Mouse (Mus musculus) MEL (cell line): Measurements from ENCODE around the gene Aasdhppt. TPM values are rescaled to one million over a fixed set of nuclear protein-coding genes. Genes with fewer than 3 reads are reported as not detected.

Source experiments
- DNase-seq: peaks from one replicate; pipeline ENCODE4 v3.0.0; 2011; ENCODE audit warnings: low read depth, low spot score
- H3K27ac ChIP-seq: 2 replicates; pipeline ENCODE4 v1.5.1; 2012; ENCODE audit warnings: low read depth, mild to moderate bottlenecking, control low read depth, low read length, moderate library complexity; ENCODE audit not compliant: control insufficient read depth
- H3K27me3 ChIP-seq, 2 experiments: fragments of 150-350 bp in 1 of 2; sonication (generic) in 1 of 2; 2 replicates each; pipeline ENCODE4 v1.6.1; 2012; ENCODE audit warnings: low read length in 2 of 2, mild to moderate bottlenecking in 2 of 2, improper control_type of control experiment in 1 of 2, moderate library complexity in 1 of 2; ENCODE audit not compliant: insufficient read depth in 2 of 2, control insufficient read depth in 1 of 2
- H3K36me3 ChIP-seq, 2 experiments: 2 replicates each; pipeline ENCODE4 v1.6.1; 2012 to 2014; ENCODE audit warnings: low read length in 2 of 2, improper control_type of control experiment in 1 of 2, inconsistent platforms in 1 of 2, mild to moderate bottlenecking in 1 of 2; ENCODE audit not compliant: insufficient read depth in 2 of 2, control insufficient read depth in 1 of 2
- H3K4me1 ChIP-seq, 2 experiments: fragments of 150-350 bp in 1 of 2; sonication (generic) in 1 of 2; 2 replicates each; pipeline ENCODE4 v1.6.1; 2012; ENCODE audit warnings: low read length in 2 of 2, improper control_type of control experiment in 1 of 2, mild to moderate bottlenecking in 1 of 2; ENCODE audit not compliant: insufficient read depth in 2 of 2, control insufficient read depth in 1 of 2
- H3K4me3 ChIP-seq, 2 experiments: fragments of 150-350 bp in 1 of 2; sonication (generic) in 1 of 2; 2 replicates each; pipeline ENCODE4 v1.5.1; 2012; ENCODE audit warnings: low read depth in 2 of 2, low read length in 2 of 2, mild to moderate bottlenecking in 2 of 2, moderate library complexity in 2 of 2, control low read depth in 1 of 2, improper control_type of control experiment in 1 of 2; ENCODE audit not compliant: control insufficient read depth in 1 of 2, insufficient read depth in 1 of 2
- H3K79me2 ChIP-seq: 2 replicates; pipeline ENCODE4 v1.6.1; 2012; ENCODE audit warnings: mild to moderate bottlenecking, low read length, moderate library complexity; ENCODE audit not compliant: control insufficient read depth, poor library complexity, insufficient read depth
- H3K9ac ChIP-seq: 2 replicates; pipeline ENCODE4 v1.6.1; 2012; ENCODE audit warnings: low read depth, mild to moderate bottlenecking, control low read depth, low read length, moderate library complexity; ENCODE audit not compliant: control insufficient read depth, poor library complexity, severe bottlenecking
- H3K9me3 ChIP-seq: fragments of 150-350 bp; sonication (generic); replicated peaks from 2 replicates; pipeline ENCODE4 v1.6.1; 2012; ENCODE audit warnings: mild to moderate bottlenecking, low read length, improper control_type of control experiment, moderate library complexity; ENCODE audit not compliant: insufficient read depth
- BHLHE40 ChIP-seq: IDR thresholded peaks from 2 replicates; pipeline ENCODE4 v1.6.1; 2012; ENCODE audit warnings: low read depth, mild to moderate bottlenecking, inconsistent platforms, low read length, improper control_type of control experiment, borderline replicate concordance
- CHD1 ChIP-seq: IDR thresholded peaks from 2 replicates; pipeline ENCODE4 v1.6.1; 2012; ENCODE audit warnings: low read depth, mild to moderate bottlenecking, inconsistent platforms, low read length, improper control_type of control experiment
- CHD2 ChIP-seq: IDR thresholded peaks from 2 replicates; pipeline ENCODE4 v1.6.1; 2011; ENCODE audit warnings: low read length, improper control_type of control experiment
- CTCF ChIP-seq, 3 experiments: IDR thresholded peaks in 2 of 3; conservative IDR thresholded peaks in 1 of 3; 2 replicates each; pipeline ENCODE4 v1.5.1; 2011 to 2012; ENCODE audit warnings: low read length in 3 of 3, low read depth in 2 of 3, mild to moderate bottlenecking in 2 of 3, improper control_type of control experiment in 1 of 3, inconsistent platforms in 1 of 3, mixed read lengths in 1 of 3, moderate library complexity in 1 of 3; ENCODE audit not compliant: control insufficient read depth in 1 of 3, insufficient read depth in 1 of 3, poor library complexity in 1 of 3, severe bottlenecking in 1 of 3
- EP300 ChIP-seq, 2 experiments: IDR thresholded peaks; 2 replicates each; pipeline ENCODE4 v1.6.1; 2011; ENCODE audit warnings: improper control_type of control experiment in 2 of 2, low read length in 2 of 2, low read depth in 1 of 2, mild to moderate bottlenecking in 1 of 2
- ETS1 ChIP-seq: IDR thresholded peaks from 2 replicates; pipeline ENCODE4 v1.6.1; 2012; ENCODE audit warnings: low read depth, mild to moderate bottlenecking, inconsistent platforms, low read length, improper control_type of control experiment, moderate library complexity
- GABPA ChIP-seq: IDR thresholded peaks from 2 replicates; pipeline ENCODE4 v1.6.1; 2012; ENCODE audit warnings: low read depth, mild to moderate bottlenecking, inconsistent platforms, low read length, improper control_type of control experiment, moderate library complexity
- GATA1 ChIP-seq: IDR thresholded peaks from 2 replicates; pipeline ENCODE4 v1.6.1; 2011; ENCODE audit warnings: low read depth, low read length, improper control_type of control experiment
- JUND ChIP-seq: IDR thresholded peaks from 2 replicates; pipeline ENCODE4 v1.6.1; 2011; ENCODE audit warnings: low read depth, mild to moderate bottlenecking, improper control_type of control experiment, low read length
- KAT2A ChIP-seq: conservative IDR thresholded peaks from 2 replicates; pipeline ENCODE4 v1.6.1; 2012; ENCODE audit warnings: low read depth, low read length, improper control_type of control experiment, inconsistent platforms
- MAFK ChIP-seq: IDR thresholded peaks from 2 replicates; pipeline ENCODE4 v1.6.1; 2011; ENCODE audit warnings: low read depth, mild to moderate bottlenecking, low read length, improper control_type of control experiment, borderline replicate concordance
- MAX ChIP-seq: IDR thresholded peaks from 2 replicates; pipeline ENCODE4 v1.6.1; 2011; ENCODE audit warnings: low read length, improper control_type of control experiment
- MAZ ChIP-seq: IDR thresholded peaks from 2 replicates; pipeline ENCODE4 v1.6.1; 2012; ENCODE audit warnings: low read depth, mild to moderate bottlenecking, inconsistent platforms, low read length, improper control_type of control experiment
- MYB ChIP-seq: IDR thresholded peaks from 2 replicates; pipeline ENCODE4 v1.6.1; 2011; ENCODE audit warnings: mild to moderate bottlenecking, low read depth, low read length, improper control_type of control experiment
- MYC ChIP-seq: IDR thresholded peaks from 2 replicates; pipeline ENCODE4 v1.6.1; 2011; ENCODE audit warnings: low read depth, mild to moderate bottlenecking, low read length, improper control_type of control experiment, moderate library complexity
- NELFE ChIP-seq: IDR thresholded peaks from 2 replicates; pipeline ENCODE4 v1.6.1; 2011; ENCODE audit warnings: low read depth, low read length, improper control_type of control experiment
- POLR2AphosphoS2 ChIP-seq: IDR thresholded peaks from 2 replicates; pipeline ENCODE4 v1.6.1; 2011; ENCODE audit warnings: low read length, improper control_type of control experiment
- RAD21 ChIP-seq: IDR thresholded peaks from 2 replicates; pipeline ENCODE4 v1.6.1; 2011; ENCODE audit warnings: mild to moderate bottlenecking, low read depth, low read length, improper control_type of control experiment
- RCOR1 ChIP-seq: IDR thresholded peaks from 2 replicates; pipeline ENCODE4 v1.6.1; 2012; ENCODE audit warnings: low read depth, mild to moderate bottlenecking, inconsistent platforms, low read length, improper control_type of control experiment
- SIN3A ChIP-seq: IDR thresholded peaks from 2 replicates; pipeline ENCODE4 v1.6.1; 2012; ENCODE audit warnings: low read length, improper control_type of control experiment, inconsistent platforms
- TAL1 ChIP-seq: IDR thresholded peaks from 2 replicates; pipeline ENCODE4 v1.6.1; 2012; ENCODE audit warnings: mild to moderate bottlenecking, inconsistent platforms, low read length, moderate library complexity, mixed read lengths
- TCF12 ChIP-seq: IDR thresholded peaks from 2 replicates; pipeline ENCODE4 v1.6.1; 2014; ENCODE audit warnings: low read depth, mild to moderate bottlenecking, inconsistent platforms, low read length, improper control_type of control experiment, moderate library complexity
- USF1 ChIP-seq: IDR thresholded peaks from 2 replicates; pipeline ENCODE4 v1.6.1; 2014; ENCODE audit warnings: low read depth, mild to moderate bottlenecking, inconsistent platforms, low read length, improper control_type of control experiment, moderate library complexity
- ZNF384 ChIP-seq: IDR thresholded peaks from 2 replicates; pipeline ENCODE4 v1.6.1; 2012; ENCODE audit warnings: low read depth, mild to moderate bottlenecking, inconsistent platforms, low read length, improper control_type of control experiment
- polyA plus RNA-seq, 2 experiments: library from polyadenylated mRNA; stranded (reverse) in 1 of 2; unstranded in 1 of 2; fragments of >175 nt in 1 of 2; fragments of >200 nt in 1 of 2; gene quantifications; 2 replicates each; pipeline versions ENCODE4 v1.2.1 to v1.2.4; 2012; ENCODE audit warnings: low replicate concordance in 2 of 2, low read depth in 1 of 2; ENCODE audit not compliant: insufficient read length in 2 of 2, insufficient read depth in 1 of 2, missing spikeins in 1 of 2
- total RNA-seq: library from RNA; depleted of rRNA; stranded (reverse); fragments of 300-350 nt; gene quantifications from 2 replicates; pipeline ENCODE4 v1.2.3, GENCODE M21; 2012

Aasdhppt gene
- total and polyA plus RNA-seq, 3 experiments, result 39.2 to 73.1 TPM; not detected in 1

DNA sequence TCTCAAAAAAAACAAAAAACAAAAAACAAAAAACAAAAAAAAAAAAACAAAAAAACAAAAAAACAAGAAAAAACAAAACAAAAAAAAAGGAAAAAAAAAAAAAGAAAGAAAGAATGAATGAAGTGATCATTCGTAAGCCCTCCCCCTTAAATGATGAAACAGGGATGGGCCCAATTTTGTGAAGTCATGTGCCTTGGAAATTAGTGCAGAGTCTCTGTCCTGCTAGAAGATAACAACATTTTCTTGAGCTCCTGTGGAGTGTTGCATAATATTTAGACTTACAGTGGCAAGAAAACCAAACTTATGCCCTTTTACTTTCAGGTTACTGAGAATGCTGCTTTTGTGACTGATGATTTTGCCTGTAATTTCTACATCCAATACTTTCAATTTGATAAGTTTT is 43.9 kb upstream of the Aasdhppt start:
- H3K4me3 ChIP-seq, result 0 out of 4 replicates have a peak overlapping the region, but pooled peaks of 1 of the 2 experiments have one; percentile 25
- H3K27ac ChIP-seq, result no peak overlapping the region
- no peaks in the 10 kb centered on the region for H3K27me3 ChIP-seq
- peaks cover 3 to 7% of the 10 kb centered on the region in 2 experiments; a peak in 1 of 4 replicates for H3K4me1 ChIP-seq
- DNase-seq, result peak; percentile 53
- no peak overlapping the region for H3K9ac ChIP-seq
- peaks cover 0 to 7% of the 10 kb centered on the region in 2 experiments; a peak in 2 of 4 replicates for H3K36me3 ChIP-seq
- no peaks in the 10 kb centered on the region for H3K79me2 ChIP-seq
- no peaks in the 10 kb centered on the region for H3K9me3 ChIP-seq
- peak; percentile 39; the same call in 1 of the 2 replicates for TF ChIP-seq ZNF384
- no peak for TF ChIP-seq TAL1
- peak; percentile 68; the same call in 1 of the 2 replicates for TF ChIP-seq USF1
- no peak for TF ChIP-seq CTCF (IDR thresholded peaks at IDR 0.05 in 2 of 3, conservative IDR thresholded peaks at IDR 0.05 in 1 of 3; ENCODE audit: control insufficient read depth in 1 of 3, insufficient read depth in 1 of 3, low read depth in 2 of 3, low read length in 3 of 3, poor library complexity in 1 of 3, severe bottlenecking in 1 of 3)
- TF ChIP-seq ETS1, result 0 out of 2 replicates have a peak, but pooled peaks have one; percentile 15
- no peak for TF ChIP-seq KAT2A
- TF ChIP-seq MYC, result no peak
- TF ChIP-seq BHLHE40, result peak; percentile 28; the same call in 1 of the 2 replicates
- no peak for TF ChIP-seq MYB
- no peak for TF ChIP-seq NELFE
- peak; percentile 22; the same call in 1 of the 2 replicates for TF ChIP-seq MAX
- TF ChIP-seq RAD21, result no peak
- peak in 1 of 2 experiments; percentile 37; a peak in 1 of 4 replicates for TF ChIP-seq EP300 (IDR thresholded peaks at IDR 0.05; ENCODE audit: low read depth in 1 of 2, low read length in 2 of 2)
- TF ChIP-seq GATA1, result no peak
- peak; percentile 17; the same call in 1 of the 2 replicates for TF ChIP-seq TCF12
- 0 out of 2 replicates have a peak, but pooled peaks have one; percentile 27 for TF ChIP-seq SIN3A
- TF ChIP-seq RCOR1, result 0 out of 2 replicates have a peak, but pooled peaks have one; percentile 7
- TF ChIP-seq MAZ, result no peak

DNA sequence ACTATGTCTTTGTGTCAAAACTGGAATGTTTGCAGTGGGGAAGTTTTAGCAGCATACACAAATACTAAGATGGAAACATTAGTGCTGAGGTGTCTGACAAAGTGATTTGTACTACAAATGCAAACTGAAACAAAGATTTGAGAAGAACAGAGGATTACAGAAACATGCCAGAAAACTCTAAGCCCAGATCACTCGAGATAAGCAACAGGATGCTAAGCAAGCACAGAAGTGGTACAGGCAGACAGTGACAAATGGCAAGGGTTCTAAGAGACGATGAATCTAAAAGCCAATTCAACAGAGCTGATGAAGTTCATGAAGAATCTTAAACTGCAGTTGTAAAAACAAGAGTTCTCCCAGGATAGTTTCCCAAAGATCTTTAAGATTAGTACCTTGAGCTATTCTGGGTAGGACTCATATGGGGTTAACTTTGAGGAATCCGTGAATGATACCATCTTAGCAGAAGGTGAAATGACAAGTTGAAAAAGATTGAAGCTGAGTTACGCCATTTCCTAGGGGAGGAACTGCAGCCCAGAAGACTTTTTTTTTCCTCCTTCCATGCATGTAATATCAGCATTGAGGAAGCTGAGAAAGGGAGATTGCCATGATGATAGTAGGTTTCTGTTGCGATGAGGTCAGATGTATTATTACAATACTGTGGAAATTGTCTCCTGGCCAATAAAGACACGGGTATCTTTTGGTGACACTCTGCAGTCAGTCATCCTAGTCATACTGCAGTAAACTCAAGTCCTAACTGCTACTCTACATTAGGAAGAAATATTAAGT is 9.9 kb upstream of the Aasdhppt start:
- no peaks in the 10 kb centered on the region for H3K4me1 ChIP-seq
- H3K9ac ChIP-seq, result no peak overlapping the region
- H3K79me2 ChIP-seq, result no peaks in the 10 kb centered on the region
- no peak for TF ChIP-seq MAFK
- no peak for TF ChIP-seq MYB
- TF ChIP-seq CTCF (IDR thresholded peaks at IDR 0.05 in 2 of 3, conservative IDR thresholded peaks at IDR 0.05 in 1 of 3; ENCODE audit: control insufficient read depth in 1 of 3, insufficient read depth in 1 of 3, low read depth in 2 of 3, low read length in 3 of 3, poor library complexity in 1 of 3, severe bottlenecking in 1 of 3), result no peak
- TF ChIP-seq CHD1, result no peak
- no peak for TF ChIP-seq RCOR1
- TF ChIP-seq POLR2AphosphoS2, result no peak
- no peak for TF ChIP-seq GABPA
- TF ChIP-seq MYC, result no peak
- no peak for TF ChIP-seq EP300 (IDR thresholded peaks at IDR 0.05; ENCODE audit: low read depth in 1 of 2, low read length in 2 of 2)
- no peak for TF ChIP-seq JUND
- no peak for TF ChIP-seq ZNF384
- TF ChIP-seq CHD2, result no peak
- no peak for TF ChIP-seq SIN3A
- TF ChIP-seq TCF12, result no peak
- no peak for TF ChIP-seq MAZ
- H3K27ac ChIP-seq, result no peak overlapping the region
- no peaks in the 10 kb centered on the region for H3K27me3 ChIP-seq
- no peaks in the 10 kb centered on the region for H3K9me3 ChIP-seq
- H3K4me3 ChIP-seq, result no peak overlapping the region
- no peaks in the 10 kb centered on the region; a peak in 1 of 4 replicates for H3K36me3 ChIP-seq
- DNase-seq, result peak; percentile 18
